Mouse (Mus musculus) c-Kit-positive CD71-positive TER-119-positive erythroid progenitor cells, embryonic 14.5 days (primary cell): Measurements from ENCODE around the gene a.
A peak's percentile ranks its signal among the peaks of the same experiment; 100 is the strongest.
"Not testable (repeated sequence)": the region's sequence is repeated elsewhere in the genome, so short reads cannot be mapped to it uniquely, and the experiment has no call there.

Source experiments
- DNase-seq: peaks from one replicate; pipeline ENCODE4 v3.0.0-alpha.2; 2013; ENCODE audit warnings: low spot score

a gene

GRCm38 (mm10) chr2:154836537-154836936 lies 45.3 kb downstream of the a start:
- no peak for DNase-seq

GRCm38 (mm10) chr2:154848086-154848485 lies 56.9 kb downstream of the a start:
- DNase-seq: no peak

- peak; percentile 23 for DNase-seq
Observed at GRCm38 (mm10) chr2:154855383-154855782, 64.2 kb downstream of the a start.

- DNase-seq: no peak
Observed at GRCm38 (mm10) chr2:154863672-154864071, 72.5 kb downstream of the a start.

GRCm38 (mm10) chr2:154865696-154866095 lies 74.5 kb downstream of the a start:
- no peak for DNase-seq

GRCm38 (mm10) chr2:154868106-154868505 lies 76.9 kb downstream of the a start:
- DNase-seq: no peak

GRCm38 (mm10) chr2:154869954-154870641 lies 78.9 kb downstream of the a start:
- DNase-seq: no peak

- no peak for DNase-seq
Observed at GRCm38 (mm10) chr2:154876621-154877020, 85.4 kb downstream of the a start.

- DNase-seq: peak; percentile 35
Observed at GRCm38 (mm10) chr2:154891585-154891984, 100.4 kb downstream of the a start.

GRCm38 (mm10) chr2:154892201-154893044 lies 101.2 kb downstream of the a start, which contains the start of gene Eif2s2:
Gene Eif2s2, minus strand, starts transcription at chr2:154892935.
- DNase-seq: peak; percentile 98

GRCm38 (mm10) chr2:154893045-154893385 lies 101.8 kb downstream of the a start:
- no peak for DNase-seq

- no peak for DNase-seq
Observed at GRCm38 (mm10) chr2:154893548-154893947, 102.3 kb downstream of the a start.

GRCm38 (mm10) chr2:154899004-154899403 lies 107.8 kb downstream of the a start:
- not testable (repeated sequence) for DNase-seq

GRCm38 (mm10) chr2:154899412-154899811 lies 108.2 kb downstream of the a start:
- not testable (repeated sequence) for DNase-seq

GRCm38 (mm10) chr2:154902111-154902510 lies 110.9 kb downstream of the a start:
- DNase-seq: no peak

- DNase-seq: no peak
Observed at GRCm38 (mm10) chr2:154905796-154906195, 114.6 kb downstream of the a start.

- not testable (repeated sequence) for DNase-seq
Observed at GRCm38 (mm10) chr2:154908223-154908622, 117.0 kb downstream of the a start.

- DNase-seq: no peak
Observed at GRCm38 (mm10) chr2:154909789-154910188, 118.6 kb downstream of the a start.

GRCm38 (mm10) chr2:154915922-154916541 lies 124.8 kb downstream of the a start:
- DNase-seq: no peak

GRCm38 (mm10) chr2:154916547-154916946 lies 125.3 kb downstream of the a start:
- DNase-seq: peak; percentile 28

GRCm38 (mm10) chr2:154917866-154918641 lies 126.9 kb downstream of the a start:
- DNase-seq: no peak

- no peak for DNase-seq
Observed at GRCm38 (mm10) chr2:154920896-154921295, 129.7 kb downstream of the a start.
